Mouse (Mus musculus): ENCODE data around the gene Fscn2.
"Not testable (repeated sequence)": the region's sequence is repeated elsewhere in the genome, so short reads cannot be mapped to it uniquely, and the experiment has no call there.

The Fscn2 gene

GRCm38 (mm10) chr11:120346383-120347034, 14.8 kb upstream of the Fscn2 start:
- not testable (repeated sequence) for DNase-seq

DNA sequence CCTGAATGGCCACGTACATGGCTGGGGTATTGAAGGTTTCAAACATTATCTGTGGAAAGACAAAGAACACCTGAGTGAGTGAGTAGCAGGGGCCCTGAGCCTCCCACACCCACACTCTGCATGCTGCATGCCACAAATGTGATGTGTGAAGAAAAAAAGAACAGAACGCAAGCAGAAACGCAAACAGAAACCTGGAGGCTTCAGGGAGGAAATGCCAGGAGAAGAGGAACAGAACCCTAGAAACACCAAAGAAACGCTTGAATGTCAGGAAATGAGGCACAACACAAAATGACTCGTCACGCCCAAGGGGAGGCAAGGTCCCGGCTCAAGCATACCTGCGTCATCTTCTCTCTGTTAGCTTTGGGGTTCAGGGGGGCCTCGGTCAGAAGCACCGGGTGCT, 14.0 kb upstream of the Fscn2 start:
- no peak for DNase-seq

DNA sequence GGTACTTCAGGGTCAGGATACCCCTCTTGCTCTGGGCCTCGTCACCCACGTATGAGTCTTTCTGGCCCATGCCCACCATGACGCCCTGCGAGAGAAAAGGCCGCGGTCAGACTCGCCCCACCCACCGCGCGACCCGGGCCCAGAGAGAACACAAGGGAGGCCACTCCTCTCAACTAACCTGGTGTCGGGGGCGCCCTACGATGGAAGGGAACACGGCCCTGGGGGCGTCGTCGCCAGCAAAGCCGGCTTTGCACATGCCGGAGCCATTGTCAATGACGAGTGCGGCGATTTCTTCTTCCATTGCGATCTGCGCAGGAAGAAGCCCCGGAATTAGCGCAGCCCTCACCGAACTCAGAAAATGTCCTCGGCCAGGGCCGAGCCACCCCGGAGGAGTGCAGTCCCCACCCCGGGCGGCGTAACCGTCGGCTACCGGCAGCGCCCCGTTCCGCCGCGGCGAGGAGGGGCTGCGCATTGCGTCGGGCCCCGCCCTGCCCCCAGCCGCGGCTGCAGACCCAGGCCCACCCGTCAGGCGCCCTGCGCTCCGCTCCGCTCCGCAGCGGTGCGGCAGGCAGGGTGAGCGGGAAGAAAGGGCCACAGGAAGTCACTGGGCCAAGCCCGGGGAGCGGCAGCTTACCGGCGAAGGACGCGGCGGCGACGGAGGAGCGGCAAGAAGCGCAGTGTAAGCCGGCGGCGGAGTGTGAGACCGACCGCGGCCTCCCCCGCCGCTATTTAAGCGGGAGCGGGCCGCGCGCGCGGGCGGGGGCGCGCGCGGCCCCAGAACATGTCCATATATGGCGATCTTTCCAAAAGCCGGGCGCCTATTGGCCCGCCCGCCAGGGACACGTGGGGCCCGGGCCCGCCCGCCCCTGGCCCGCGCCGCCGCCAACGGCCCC, 13.3 kb upstream of the Fscn2 start, which contains the start of gene Actg1:
Actg1 (minus strand) TSS at position 752 of the 893 bp plus-strand sequence.
- DNase-seq = peak; percentile 83

GRCm38 (mm10) chr11:120348684-120349370, 12.5 kb upstream of the Fscn2 start:
- DNase-seq = peak; percentile 56

DNA sequence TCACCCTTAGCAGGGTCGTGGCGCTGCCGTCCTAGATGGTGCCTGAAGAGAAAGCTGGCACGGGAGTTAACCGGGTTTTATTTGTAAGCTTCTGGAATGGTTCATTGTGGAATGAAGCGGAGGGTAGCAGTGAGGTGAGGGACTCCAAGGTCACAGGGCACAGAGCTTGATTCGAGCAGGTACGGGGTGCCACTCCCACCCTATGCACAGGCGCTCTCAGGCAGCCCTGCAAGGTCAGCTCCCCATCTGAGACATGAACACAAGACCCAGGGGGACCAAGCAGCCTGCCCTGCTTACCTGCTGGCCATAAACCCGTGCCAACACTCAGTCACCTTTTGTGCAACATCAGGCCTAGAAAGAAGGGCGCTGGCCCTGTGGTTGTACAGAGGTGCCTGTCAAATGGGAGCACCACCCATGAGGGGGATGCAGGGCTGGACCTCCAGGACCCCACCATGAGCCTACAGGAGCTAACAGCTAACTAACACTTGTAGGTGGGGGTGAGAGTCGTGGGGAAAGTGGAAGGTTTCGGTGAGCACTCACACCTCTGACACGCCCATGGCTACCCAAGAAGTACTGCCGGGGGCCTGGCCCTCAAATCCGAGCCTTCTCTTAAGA, 11.9 kb upstream of the Fscn2 start:
- peak; percentile 42 for DNase-seq

DNA sequence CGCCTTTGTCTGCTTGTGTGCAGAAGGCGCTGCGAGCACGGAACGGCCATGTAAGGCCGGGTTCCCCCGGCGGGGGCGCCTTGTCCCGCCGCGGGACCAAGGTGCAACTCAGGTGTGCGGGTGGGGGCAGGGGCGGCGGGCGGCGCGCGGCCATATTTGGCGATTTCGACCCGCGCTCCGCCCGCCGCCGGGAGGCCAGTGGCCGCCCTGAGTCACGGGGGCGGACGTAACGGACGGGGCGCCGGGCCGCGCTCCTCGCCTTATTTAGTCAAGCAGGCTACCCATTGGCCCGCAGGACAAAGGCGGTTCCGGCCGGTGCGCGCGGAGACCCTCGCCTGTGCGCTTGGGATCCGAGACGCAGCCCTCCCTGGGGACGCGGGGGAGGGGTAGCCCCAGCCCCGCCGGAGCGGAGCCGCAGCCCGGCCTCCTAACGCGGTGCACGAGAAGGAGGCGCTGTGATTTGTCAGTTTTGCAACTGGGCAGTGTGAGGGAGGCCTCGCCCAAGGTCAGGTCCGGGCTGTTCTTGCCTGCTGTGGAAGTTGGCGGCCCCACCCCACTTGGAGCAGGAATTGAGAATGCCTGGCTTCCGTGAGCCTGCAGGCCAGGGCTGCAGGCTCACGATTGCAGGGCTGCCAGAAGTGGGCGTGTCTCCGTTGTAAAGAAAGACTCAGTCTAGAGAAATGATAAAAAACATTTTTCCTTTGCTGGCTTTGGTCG, 11.2 kb upstream of the Fscn2 start:
- DNase-seq = peak; percentile 70

DNA sequence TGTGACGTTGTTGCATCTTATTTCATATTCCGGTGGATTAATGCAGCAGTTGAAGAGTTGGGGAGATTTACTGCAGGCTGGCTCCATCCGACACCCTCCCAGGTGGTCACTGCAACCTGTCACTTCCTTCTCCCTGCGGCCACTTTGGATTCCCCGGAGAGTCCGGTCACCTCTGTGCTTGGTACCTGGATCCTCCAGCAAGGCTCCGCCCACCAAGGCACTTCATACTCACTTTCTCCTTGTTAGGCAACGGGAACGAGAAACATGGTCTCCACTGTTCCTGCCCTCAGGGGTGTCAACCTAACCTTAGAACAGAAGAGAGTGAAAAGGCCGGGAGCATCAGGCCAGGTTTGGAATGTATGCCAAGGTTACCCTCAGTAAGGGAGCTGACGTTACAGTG, 10.6 kb upstream of the Fscn2 start:
- peak; percentile 35 for DNase-seq

DNA sequence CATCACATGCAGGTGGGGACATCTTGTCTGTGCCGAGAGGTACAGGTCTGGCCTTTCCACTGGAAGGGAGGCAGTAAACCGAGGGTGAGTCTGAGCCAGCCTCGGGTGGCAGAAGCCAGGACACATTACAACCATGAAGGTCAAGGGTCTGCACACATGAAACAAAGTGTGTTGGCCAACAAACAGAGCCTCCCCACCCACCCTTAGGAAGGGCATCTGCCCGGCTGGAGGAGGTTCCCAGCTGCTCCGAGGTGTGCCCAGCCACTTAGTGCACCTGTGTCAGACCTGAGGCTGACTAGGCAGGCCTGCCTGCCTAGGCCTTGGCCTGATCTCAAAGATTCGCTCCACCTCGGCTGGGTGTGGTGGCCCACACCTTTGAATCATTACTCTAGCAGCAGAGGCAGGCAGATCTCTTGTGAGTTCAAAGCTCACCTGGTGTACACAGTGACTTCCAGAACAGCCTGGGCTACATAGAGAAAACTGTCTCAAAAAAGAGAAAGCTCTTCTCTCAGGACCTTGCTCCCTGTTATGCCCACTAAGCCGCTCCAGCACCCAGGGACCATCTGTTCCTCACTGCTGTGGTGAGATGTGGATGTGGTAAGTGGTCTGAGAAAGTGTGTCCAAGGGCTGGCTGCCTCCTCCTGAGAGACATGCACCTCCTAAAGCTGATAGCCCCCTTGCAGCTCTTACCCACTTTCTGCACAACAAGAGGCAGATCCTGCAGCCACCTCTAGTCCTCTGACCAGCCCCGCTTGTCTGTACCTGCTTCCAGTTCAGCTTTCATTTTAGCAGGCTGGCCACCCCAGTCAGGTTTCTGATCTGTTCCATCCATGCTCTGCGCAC, 9.9 kb upstream of the Fscn2 start:
- peak; percentile 19 for DNase-seq

- not testable (repeated sequence) for DNase-seq
Measured at GRCm38 (mm10) chr11:120352093-120352350, 9.3 kb upstream of the Fscn2 start.

DNA sequence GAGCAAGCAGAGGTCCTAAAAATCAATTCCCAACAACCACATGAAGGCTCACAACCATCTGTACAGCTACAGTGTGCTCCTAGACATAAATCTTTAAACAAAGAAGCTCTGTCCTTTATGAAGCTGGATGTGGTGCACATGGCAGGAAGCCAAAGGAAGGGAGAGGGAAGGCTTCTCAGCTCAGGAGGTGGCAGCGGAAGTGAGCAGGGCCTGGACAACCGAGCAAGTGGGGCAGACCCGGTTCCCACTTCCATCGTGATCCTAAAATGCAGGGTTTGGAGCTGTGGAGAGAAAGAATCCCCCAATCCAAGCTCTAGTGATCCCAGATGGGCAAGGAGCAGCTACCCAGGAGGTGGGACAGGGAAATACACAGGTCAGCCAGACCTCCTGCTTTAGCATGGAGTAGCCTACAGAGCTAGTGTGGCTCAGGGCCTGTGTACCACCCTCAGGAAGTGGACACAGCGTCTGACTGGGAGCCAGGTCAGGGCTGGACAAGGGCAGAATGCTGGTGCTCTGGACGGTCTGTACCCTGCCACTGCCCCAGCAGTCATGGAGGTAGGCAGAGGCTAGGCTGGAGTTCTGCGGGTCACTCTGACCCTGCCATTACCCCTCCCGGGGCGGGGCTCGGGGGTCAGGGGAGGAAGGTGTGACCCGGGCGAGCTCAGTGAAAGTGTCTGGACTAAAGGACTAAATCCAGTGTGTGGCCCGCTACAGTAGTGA, 8.6 kb upstream of the Fscn2 start:
- DNase-seq = peak; percentile 20

GRCm38 (mm10) chr11:120353500-120354303, 7.6 kb upstream of the Fscn2 start:
- DNase-seq = peak; percentile 61

DNA sequence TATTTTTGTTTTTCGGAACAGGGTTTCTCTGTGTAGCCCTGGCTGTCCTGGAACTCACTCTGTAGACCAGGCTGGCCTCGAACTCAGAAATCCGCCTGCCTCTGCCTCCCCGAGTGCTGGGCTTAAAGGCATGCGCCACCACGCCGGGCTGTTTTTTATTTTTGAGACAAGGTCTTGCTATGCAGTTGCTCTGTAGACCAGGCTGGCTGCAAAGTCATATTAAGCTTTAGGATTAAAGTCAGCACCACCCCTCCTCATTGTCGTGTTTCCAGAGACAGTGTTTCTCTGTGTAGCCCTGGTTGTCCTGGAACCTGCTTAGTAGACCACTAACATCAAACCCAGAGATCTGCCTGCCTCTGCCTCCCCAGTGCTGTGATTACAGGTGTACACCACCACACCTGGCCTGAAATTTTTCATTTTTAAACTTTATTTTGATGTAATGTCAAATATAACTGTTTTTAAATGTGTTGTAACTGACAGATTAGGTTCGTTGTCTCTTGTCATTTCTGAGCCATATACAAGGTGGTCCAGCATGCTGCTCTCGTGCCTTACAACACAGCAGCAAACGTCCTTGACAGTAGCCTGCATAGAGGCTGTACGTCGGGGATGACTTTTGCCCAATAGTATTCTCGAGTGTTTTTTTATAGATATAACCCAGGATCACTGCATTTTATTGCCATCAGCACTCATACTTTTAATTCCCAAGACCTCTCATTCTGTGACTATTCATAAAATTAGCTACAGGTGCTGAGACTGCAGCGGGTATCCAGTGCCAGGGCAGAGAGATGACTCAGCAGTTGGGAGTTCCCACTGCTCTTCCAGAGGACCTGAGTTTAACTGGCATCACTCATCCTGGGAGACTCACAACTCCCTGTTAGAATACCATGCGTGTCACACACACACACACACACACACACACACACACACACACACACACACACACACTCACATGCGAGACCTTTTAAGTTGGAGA, 6.7 kb upstream of the Fscn2 start:
- peak; percentile 0 for DNase-seq

DNA sequence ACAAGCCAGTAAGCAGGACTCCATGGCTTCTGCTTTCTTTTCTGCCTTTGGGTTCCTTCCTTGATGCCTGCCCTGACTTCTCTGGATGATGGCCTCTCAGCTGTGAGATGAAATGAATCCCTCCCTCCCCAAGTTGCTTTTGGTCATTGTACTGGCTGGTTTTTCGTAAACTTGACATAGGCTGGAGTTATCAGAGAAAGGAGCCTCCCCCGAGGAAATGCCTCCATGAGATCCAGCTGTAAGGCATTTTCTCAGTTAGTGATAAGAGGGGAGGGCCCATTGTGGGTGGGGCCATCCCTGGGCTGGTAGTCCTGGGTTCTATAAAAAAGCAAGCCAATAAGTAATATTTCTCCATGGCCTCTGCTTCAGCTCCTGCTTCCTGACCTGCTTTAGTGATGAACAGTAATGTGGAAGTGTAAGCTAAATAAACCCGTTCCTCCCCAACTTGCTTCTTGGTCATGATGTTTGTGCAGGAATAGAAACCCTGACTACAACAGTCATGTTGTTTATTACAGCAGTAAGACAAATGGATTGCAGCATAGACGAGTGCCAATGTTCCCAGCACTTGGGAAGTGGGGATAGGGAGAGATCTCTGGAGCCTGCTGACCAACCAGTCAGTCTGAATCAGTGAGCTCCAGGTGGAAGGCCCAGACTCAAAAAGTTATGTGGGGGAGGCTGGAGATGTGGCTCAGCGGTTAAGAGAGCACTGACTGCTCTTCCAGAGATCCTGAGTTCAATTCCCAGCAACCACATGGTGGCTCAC, 5.9 kb upstream of the Fscn2 start:
- no peak for DNase-seq

DNA sequence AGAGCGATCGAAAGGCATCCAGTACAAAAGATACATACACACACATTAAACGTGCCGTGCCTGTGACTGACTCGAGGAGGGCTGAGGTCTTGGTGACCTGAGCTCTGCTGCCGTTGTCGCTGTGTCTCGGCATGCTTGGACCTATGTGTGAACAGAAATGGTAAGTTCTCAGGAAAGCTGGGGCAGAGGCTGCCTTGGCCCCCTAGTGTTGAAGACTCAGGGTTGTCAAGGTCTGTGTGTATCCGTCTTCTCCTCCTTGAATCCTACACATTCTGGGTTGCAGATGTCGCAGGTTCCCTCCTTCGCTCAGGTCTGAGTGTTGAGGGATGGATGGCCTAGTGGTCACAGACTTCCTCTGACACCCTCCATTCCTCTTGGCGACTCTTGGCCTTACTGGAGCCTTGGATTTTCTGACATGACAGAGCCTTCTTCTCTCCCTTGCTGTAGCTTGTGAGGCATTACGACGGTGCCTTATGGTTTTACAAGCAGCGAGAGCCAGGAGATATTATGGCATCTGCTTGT, 5.0 kb upstream of the Fscn2 start:
- DNase-seq = peak; percentile 1

DNA sequence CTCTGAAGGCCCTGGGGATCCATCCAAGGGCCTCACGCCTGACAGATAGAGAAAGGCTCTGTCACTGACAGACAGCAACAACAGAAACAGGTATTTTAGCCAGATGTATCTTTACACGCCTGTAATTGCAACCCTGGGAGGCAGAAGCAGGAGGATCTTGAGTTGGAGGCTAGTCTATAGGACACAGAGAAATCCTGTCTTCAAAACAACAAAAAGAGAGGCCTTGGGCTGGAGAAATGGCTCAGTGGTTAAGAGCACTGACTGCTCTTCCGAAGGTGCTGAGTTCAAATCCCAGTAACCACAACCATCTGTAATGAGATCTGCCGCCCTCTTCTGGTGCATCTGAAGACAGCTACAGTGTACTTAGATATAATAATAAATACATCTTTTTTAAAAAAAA, 4.4 kb upstream of the Fscn2 start:
- DNase-seq = peak; percentile 0

- no peak for DNase-seq
Measured at GRCm38 (mm10) chr11:120357791-120358401, 3.4 kb upstream of the Fscn2 start.

- DNase-seq = no peak
Measured at GRCm38 (mm10) chr11:120359391-120359790, 1.9 kb upstream of the Fscn2 start.
